Mouse (Mus musculus) brain, embryonic 14.5 days (tissue): Measurements from ENCODE around the gene Cep170.

ENCODE experiments used
- CTCF ChIP-seq: fragments of 200-500 bp; IDR thresholded peaks from 2 replicates; pipeline ENCODE4 v1.5.1; 2012; ENCODE audit warnings: inconsistent platforms, mild to moderate bottlenecking, moderate library complexity, borderline replicate concordance; ENCODE audit not compliant: insufficient read depth, insufficient read length; ENCODE audit errors: extremely low read depth
- POLR2A ChIP-seq: fragments of 200-500 bp; IDR thresholded peaks from 2 replicates; pipeline ENCODE4 v1.6.1; 2012; ENCODE audit warnings: mild to moderate bottlenecking, inconsistent platforms, borderline replicate concordance; ENCODE audit not compliant: poor library complexity, insufficient read depth, insufficient read length, severe bottlenecking; ENCODE audit errors: extremely low read depth

GRCm38 (mm10) chr1:176811892-176812291 is 2.0 kb downstream of the Cep170 start:
- TF ChIP-seq POLR2A (no peak), CTCF (no peak)
